Mouse (Mus musculus): ENCODE results near the gene Slc5a10.

DNA sequence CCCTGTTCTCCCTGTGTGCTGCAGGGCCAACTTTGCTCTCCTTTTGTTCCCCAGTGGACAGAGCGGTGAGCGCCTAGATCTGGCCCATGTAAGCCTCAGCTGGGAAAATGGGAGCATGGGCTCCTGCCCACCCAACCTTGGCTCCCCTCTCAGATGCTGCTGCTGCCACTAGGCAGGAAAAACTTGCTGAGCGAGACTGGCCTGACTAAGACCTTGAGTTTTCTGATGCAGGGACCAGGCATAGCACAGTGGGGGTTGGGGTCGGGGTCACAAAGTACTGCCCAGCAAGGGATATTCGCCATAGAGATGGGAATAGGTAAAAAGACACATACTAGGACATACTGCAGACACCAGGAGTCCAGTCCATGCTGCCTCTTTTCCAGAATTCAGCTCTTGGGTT lies 53.4 kb downstream of the Slc5a10 start:
- TF ChIP-seq CTCF (IDR thresholded peaks at IDR 0.05; ENCODE audit: extremely low read depth, insufficient read depth, low read length) (no peak), POLR2A (IDR thresholded peaks at IDR 0.05; ENCODE audit: extremely low read depth, insufficient read depth, low read length) (no peak)
